Mouse (Mus musculus) embryonic facial prominence, embryonic 11.5 days (tissue): ENCODE measurements around the gene Dnah14. TPM values are rescaled to one million over a fixed set of nuclear protein-coding genes. Genes with fewer than 3 reads are reported as not detected.

ENCODE experiments used
- ATAC-seq: fragments of 200-750 bp; cut with Nextera tagmentation; replicated peaks from 2 replicates; pipeline ENCODE4 v1.8.0; 2017; ENCODE audit warnings: low read depth; ENCODE audit not compliant: insufficient number of reproducible peaks, low FRiP score, low TSS enrichment
- DNase-seq: peaks from one replicate; pipeline ENCODE4 v3.0.0-alpha.2; 2015; ENCODE audit warnings: low spot score
- H3K27ac ChIP-seq: fragments of 300-500 bp; sonication (generic); replicated peaks from 2 replicates; pipeline ENCODE4 v1.5.1; 2014; ENCODE audit warnings: mild to moderate bottlenecking, low read depth, low read length, control low read depth
- H3K27me3 ChIP-seq: fragments of 300-500 bp; sonication (generic); 2 replicates; pipeline ENCODE4 v1.6.1; 2014; ENCODE audit warnings: mild to moderate bottlenecking, low read length, moderate library complexity, mixed read lengths; ENCODE audit not compliant: control insufficient read depth, insufficient read depth
- H3K36me3 ChIP-seq: fragments of 300-500 bp; sonication (generic); replicated peaks from 2 replicates; pipeline ENCODE4 v1.6.1; 2014; ENCODE audit warnings: low read depth, mild to moderate bottlenecking, low read length, moderate library complexity, mixed read lengths; ENCODE audit not compliant: control insufficient read depth, insufficient read depth
- H3K4me1 ChIP-seq: fragments of 300-500 bp; sonication (generic); 2 replicates; pipeline ENCODE4 v1.6.1; 2014; ENCODE audit warnings: low read length, mixed read lengths; ENCODE audit not compliant: control insufficient read depth, insufficient read depth
- H3K4me2 ChIP-seq: fragments of 300-500 bp; sonication (generic); 2 replicates; pipeline ENCODE4 v1.6.1; 2014; ENCODE audit warnings: low read depth, mild to moderate bottlenecking, control low read depth, low read length, moderate library complexity
- H3K4me3 ChIP-seq: fragments of 300-500 bp; sonication (generic); 2 replicates; pipeline ENCODE4 v1.5.1; 2014; ENCODE audit warnings: low read depth, low read length, control low read depth
- H3K9ac ChIP-seq: fragments of 300-500 bp; sonication (generic); replicated peaks from 2 replicates; pipeline ENCODE4 v1.6.1; 2014; ENCODE audit warnings: mild to moderate bottlenecking, control low read depth, low read length
- H3K9me3 ChIP-seq: fragments of 300-500 bp; sonication (generic); replicated peaks from 2 replicates; pipeline ENCODE4 v1.6.1; 2016; ENCODE audit warnings: mild to moderate bottlenecking, low read length, inconsistent platforms, mixed read lengths; ENCODE audit not compliant: control insufficient read depth
- WGBS: fragments of 180-500 bp; shearing (Covaris S2); extraction: QIAGEN DNeasy Blood & Tissue Kit; methylation state at CpG from one replicate; pipeline ENCODE4 v1.1.7; 2014; 5-methylcytosine and 5-hydroxymethylcytosine counted together
- polyA plus RNA-seq: library from polyadenylated mRNA; unstranded; fragments of >200 nt; fragmentation: Nextera tagmentation; extraction: Ambion mirVana; gene quantifications from 2 replicates; pipeline ENCODE4 v1.2.1, GENCODE M21; 2014

The Dnah14 gene
- polyA plus RNA-seq, 1 experiment from 2014 or later: 1.9 TPM

DNA sequence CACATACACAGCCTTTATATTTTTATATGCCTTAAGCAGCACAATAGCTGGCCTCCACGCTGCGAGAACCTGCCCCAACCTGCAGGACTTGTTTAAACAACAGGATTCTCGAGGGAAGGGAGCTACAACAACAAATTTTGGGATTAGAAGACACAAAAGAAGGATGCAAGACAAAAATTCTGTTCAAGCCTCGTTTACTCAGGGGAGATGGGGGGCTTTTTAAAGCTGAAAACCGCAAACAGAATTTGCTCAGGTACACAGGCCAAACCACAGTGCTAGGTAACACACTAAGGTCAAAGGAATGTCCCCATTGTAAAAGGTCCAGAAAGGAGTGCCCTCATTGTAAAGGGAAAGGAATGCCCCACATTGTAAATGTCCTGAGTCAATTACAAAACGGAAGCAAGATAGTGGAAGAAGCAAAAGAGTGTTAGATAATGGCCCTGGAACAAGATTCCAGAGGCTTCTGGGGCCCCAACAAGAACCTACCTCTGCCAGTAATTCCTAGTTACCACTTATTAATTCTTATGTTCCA, 46.9 kb downstream of the Dnah14 start:
- H3K9ac ChIP-seq: no peak overlapping the region
- no peaks in the 10 kb centered on the region for H3K4me1 ChIP-seq
- H3K27ac ChIP-seq: no peak overlapping the region
- WGBS: 59% methylated on average over 6 of the region's 6 CpGs
- no peaks in the 10 kb centered on the region for H3K27me3 ChIP-seq
- H3K4me3 ChIP-seq: no peak overlapping the region
- DNase-seq (no peak), ATAC-seq (no peak)
- no peaks in the 10 kb centered on the region for H3K36me3 ChIP-seq
- no peaks in the 10 kb centered on the region for H3K9me3 ChIP-seq
- H3K4me2 ChIP-seq: no peak overlapping the region

GRCm38 (mm10) chr1:181624876-181625275, 48.5 kb downstream of the Dnah14 start:
- no peaks in the 10 kb centered on the region for H3K36me3 ChIP-seq
- no peaks in the 10 kb centered on the region for H3K9me3 ChIP-seq
- H3K4me1 ChIP-seq: no peaks in the 10 kb centered on the region
- no peaks in the 10 kb centered on the region for H3K27me3 ChIP-seq
- H3K4me2 ChIP-seq: no peak overlapping the region
- H3K4me3 ChIP-seq: no peak overlapping the region
- ATAC-seq: no peak
- 88% methylated on average over 8 of the region's 8 CpGs for WGBS
- H3K27ac ChIP-seq: no peak overlapping the region
- H3K9ac ChIP-seq: no peak overlapping the region
- no peak for DNase-seq

GRCm38 (mm10) chr1:181628276-181628675, 51.9 kb downstream of the Dnah14 start:
- ATAC-seq (no peak), DNase-seq (no peak)
- Histone ChIP-seq H3K36me3 (no peaks in the 10 kb centered on the region), H3K27me3 (no peaks in the 10 kb centered on the region), H3K9me3 (no peaks in the 10 kb centered on the region), H3K9ac (no peak overlapping the region), H3K27ac (no peak overlapping the region), H3K4me2 (no peak overlapping the region), H3K4me3 (no peak overlapping the region), H3K4me1 (no peaks in the 10 kb centered on the region)
- WGBS: 56% methylated on average over 6 of the region's 6 CpGs

DNA sequence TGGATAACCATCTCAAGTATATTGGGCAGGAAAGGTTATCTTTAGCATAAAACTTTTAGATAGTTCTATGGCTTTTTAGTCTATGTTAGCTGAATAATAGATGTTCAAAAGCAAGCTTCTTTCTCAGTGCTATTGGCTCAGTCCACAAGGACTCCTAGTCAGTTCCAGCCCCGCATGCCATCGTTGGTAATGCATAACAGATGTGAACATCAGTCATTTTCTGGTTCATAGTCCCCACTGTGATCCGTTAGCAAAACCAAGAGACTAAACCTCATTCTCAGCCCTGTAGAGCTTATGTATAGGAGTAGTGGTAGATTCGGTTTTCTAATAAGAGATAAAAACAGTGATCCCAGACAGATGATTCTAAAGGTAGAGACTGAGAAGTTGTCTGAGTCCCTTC, 55.0 kb downstream of the Dnah14 start:
- no peaks in the 10 kb centered on the region for H3K36me3 ChIP-seq
- no peak overlapping the region for H3K4me2 ChIP-seq
- H3K4me3 ChIP-seq: no peak overlapping the region
- WGBS: 48% methylated on average over 4 of the region's 4 CpGs
- DNase-seq: peak; percentile 39
- H3K9ac ChIP-seq: no peak overlapping the region
- H3K27ac ChIP-seq: no peak overlapping the region
- no peaks in the 10 kb centered on the region for H3K27me3 ChIP-seq
- no peaks in the 10 kb centered on the region for H3K4me1 ChIP-seq
- ATAC-seq: no peak
- H3K9me3 ChIP-seq: no peaks in the 10 kb centered on the region

GRCm38 (mm10) chr1:181637997-181638713, 61.8 kb downstream of the Dnah14 start:
- Histone ChIP-seq H3K4me1 (no peaks in the 10 kb centered on the region), H3K9me3 (no peaks in the 10 kb centered on the region), H3K27me3 (no peaks in the 10 kb centered on the region), H3K4me2 (no peak overlapping the region), H3K4me3 (no peak overlapping the region), H3K36me3 (no peaks in the 10 kb centered on the region), H3K27ac (no peak overlapping the region), H3K9ac (no peak overlapping the region)
- DNase-seq (no peak), ATAC-seq (no peak)
- 86% methylated on average over 12 of the region's 12 CpGs for WGBS

DNA sequence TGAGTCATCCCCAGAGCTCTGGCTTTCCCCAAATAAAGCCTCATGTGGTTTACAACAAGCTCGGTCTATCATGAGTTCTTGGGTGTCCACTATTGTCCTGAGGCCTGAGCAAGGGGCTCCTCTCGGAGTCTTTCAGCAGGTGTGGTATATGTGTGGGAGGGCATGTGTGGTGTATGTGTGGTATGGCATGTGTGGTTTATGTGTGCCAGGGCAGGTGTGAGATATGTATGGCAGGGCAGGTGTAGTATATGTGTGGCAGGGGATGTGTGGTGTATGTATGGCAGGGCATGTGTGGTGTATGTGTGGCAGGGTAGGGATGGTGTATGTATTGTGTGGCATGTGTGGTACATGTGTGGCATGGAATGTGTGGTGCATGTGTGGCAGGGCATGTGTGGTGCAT, 64.0 kb downstream of the Dnah14 start:
- Histone ChIP-seq H3K27ac (no peak overlapping the region), H3K36me3 (no peaks in the 10 kb centered on the region), H3K4me2 (no peak overlapping the region), H3K9ac (no peak overlapping the region), H3K4me1 (no peaks in the 10 kb centered on the region), H3K27me3 (no peaks in the 10 kb centered on the region), H3K9me3 (no peaks in the 10 kb centered on the region), H3K4me3 (no peak overlapping the region)
- no peak for DNase-seq
- no peak for ATAC-seq
- 94% methylated on average over 2 of the region's 2 CpGs for WGBS

DNA sequence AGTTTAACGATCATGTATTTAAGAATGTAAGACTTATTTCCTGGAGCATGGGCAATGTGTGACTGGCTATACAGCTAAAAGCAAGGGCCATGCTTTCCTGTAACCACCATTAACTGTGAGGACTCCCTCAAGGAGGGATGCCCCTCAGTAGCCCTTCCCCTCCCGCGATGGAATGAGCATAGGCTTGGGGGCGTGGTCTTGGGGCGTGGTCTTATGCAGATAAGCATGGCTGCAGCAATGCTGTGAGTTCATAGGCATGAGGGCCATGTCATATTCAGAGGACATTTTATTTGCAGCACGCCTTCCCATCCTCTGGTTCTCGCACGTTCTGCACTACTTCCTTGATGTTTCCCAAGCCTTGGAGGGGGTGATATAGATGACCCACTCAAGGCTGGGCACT, 71.1 kb downstream of the Dnah14 start:
- Histone ChIP-seq H3K27me3 (no peaks in the 10 kb centered on the region), H3K36me3 (no peaks in the 10 kb centered on the region), H3K27ac (no peak overlapping the region), H3K4me2 (no peak overlapping the region), H3K9ac (no peak overlapping the region), H3K9me3 (no peaks in the 10 kb centered on the region), H3K4me1 (no peaks in the 10 kb centered on the region), H3K4me3 (no peak overlapping the region)
- DNase-seq (peak; percentile 32), ATAC-seq (no peak)
- WGBS: 51% methylated on average over 8 of the region's 8 CpGs

- H3K4me2 ChIP-seq: no peak overlapping the region
- H3K9me3 ChIP-seq: no peaks in the 10 kb centered on the region
- 52% methylated on average over 3 of the region's 3 CpGs for WGBS
- H3K4me1 ChIP-seq: no peaks in the 10 kb centered on the region
- H3K36me3 ChIP-seq: no peaks in the 10 kb centered on the region
- no peak overlapping the region for H3K27ac ChIP-seq
- no peak overlapping the region for H3K9ac ChIP-seq
- no peak overlapping the region for H3K4me3 ChIP-seq
- H3K27me3 ChIP-seq: no peaks in the 10 kb centered on the region
- DNase-seq: no peak
- no peak for ATAC-seq
These were observed 77.1 kb downstream of the Dnah14 start for GRCm38 (mm10) chr1:181653481-181653880.
